Mouse (Mus musculus) central nervous system, embryonic 14 days (tissue): ENCODE results near the gene Cct3. TPM values are rescaled to one million over a fixed set of nuclear protein-coding genes. Genes with fewer than 3 reads are reported as not detected.

Source experiments
- polyA plus RNA-seq: library from polyadenylated mRNA; depleted of rRNA; stranded (reverse); fragments of >200 nt; gene quantifications from 2 replicates; pipeline ENCODE4 v1.2.3, GENCODE M21; 2012; rRNA removed

Cct3 gene
- 345 and 353 TPM in 2 replicates for polyA plus RNA-seq

DNA sequence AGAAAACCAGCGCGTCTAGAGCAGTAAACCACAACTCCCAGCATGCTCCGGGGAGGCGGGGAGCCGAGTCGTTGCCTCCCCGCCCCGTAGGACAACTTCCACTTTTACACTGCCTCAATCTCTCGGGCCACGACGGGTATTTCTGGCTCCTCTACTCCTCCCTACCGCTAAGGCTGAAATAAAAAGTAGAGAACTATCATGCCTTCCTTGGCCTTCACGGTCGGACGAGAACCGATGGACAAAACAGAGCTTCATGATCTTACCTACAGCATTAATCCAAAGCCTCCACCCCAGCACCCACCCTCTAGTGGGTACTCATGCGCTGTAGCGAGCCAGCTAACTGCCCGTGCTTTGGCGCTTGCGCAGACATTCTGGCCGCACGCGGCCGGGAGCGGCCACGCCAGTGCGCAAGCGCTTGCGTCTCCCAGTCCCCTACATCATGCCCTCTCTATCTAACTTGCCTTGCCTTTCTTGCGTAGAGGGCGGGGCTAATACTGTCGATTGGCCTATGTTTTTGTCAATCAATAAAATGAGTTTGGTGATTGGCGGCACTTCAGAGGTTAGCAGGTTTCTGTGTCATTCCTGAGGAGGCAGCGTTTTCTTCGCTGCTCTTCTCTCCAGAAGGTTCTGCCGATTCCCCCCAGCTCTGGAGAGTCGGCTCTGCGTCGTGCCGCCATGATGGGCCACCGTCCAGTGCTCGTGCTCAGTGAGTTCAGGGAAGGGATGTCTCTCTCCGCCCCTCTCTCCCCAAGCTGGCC lies at the start of gene Cct3, which contains the start of gene Tsacc:
Gene Cct3, plus strand, starts transcription at position 556 of the 758 bp plus-strand sequence.
Gene Tsacc, minus strand, starts transcription at position 439 of the 758 bp plus-strand sequence.

DNA sequence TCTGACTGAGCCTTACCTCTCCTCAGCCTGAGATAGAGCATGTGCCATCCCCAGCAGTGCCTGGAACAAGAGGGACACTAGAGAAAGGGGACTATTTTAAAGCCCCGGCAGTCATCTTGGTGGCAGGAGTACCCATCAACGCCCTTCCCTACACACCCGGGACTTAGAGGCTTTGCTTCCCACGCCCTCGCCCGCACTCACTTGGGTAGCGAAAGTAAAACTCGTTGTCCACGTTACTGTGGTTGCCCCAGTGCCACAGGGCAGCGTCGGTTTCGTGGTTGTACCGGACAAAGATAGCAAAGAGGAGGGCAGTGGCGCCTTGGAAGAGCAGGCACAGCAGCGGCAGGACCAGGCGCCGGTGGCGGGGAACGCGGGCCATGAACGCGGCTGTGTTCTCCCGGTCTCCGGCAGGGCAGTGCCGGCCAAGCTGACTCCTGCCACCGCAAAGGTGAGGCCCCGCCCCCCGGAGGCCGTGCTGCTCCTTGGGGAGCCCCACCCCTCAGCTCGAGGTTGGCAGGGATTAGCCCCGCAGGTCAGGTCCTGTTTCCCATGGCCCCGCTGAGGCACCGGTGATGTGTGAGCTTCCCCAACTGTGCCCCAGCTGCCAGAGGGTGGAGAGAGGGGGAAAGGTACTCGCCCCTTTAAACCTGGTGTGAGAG lies 42.5 kb upstream of the Cct3 start, which contains the start of gene Rhbg:
Gene Rhbg, minus strand, starts transcription at position 442 of the 659 bp plus-strand sequence.

DNA sequence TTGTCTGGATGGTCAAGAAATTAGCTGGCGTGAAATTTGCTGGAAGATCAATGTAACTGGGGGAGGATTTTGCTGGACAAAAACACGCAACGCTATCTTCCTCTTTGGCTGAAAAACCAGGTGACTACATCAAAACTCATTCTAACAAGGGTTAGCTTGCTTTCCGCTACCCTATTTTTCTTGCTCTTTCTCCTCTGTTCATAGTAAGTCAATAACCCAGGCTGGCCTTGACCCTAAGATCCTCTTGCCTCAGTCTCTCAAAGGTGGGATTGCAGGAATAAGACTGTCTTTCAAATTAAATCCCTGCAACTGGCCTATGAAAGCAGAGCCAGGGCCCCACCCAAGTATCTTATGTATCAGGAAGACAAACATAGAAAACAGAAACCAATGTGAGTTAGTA lies 9.8 kb upstream of the Cct3 start, which contains the start of gene Gm38392:
Gene Gm38392, minus strand, starts transcription at position 101 of the 400 bp plus-strand sequence.

DNA sequence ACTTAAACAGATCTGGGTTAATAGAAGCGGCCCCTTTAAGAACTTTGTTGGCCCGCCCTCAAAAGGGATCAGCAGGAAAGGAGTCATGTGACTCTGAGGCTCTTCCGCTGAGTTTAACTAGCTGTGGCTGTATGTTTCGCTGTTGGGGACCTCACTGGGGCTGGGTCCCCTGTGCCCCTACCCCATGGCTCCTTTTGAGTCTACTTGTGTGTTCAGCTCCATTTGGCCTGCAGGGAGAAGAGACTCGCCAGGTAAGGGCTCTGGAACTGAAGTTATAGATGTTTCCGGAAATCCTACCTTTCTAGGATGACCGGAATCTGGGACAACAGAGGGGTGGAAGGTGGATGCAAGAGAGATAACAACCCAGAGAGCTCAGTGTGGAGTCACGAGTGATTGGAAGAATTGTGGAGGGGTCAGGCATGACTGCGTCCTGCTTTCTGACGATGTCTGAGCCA lies 28.1 kb downstream of the Cct3 start, which contains the start of gene Glmp:
Gene Glmp, plus strand, starts transcription at position 73 of the 455 bp plus-strand sequence.

DNA sequence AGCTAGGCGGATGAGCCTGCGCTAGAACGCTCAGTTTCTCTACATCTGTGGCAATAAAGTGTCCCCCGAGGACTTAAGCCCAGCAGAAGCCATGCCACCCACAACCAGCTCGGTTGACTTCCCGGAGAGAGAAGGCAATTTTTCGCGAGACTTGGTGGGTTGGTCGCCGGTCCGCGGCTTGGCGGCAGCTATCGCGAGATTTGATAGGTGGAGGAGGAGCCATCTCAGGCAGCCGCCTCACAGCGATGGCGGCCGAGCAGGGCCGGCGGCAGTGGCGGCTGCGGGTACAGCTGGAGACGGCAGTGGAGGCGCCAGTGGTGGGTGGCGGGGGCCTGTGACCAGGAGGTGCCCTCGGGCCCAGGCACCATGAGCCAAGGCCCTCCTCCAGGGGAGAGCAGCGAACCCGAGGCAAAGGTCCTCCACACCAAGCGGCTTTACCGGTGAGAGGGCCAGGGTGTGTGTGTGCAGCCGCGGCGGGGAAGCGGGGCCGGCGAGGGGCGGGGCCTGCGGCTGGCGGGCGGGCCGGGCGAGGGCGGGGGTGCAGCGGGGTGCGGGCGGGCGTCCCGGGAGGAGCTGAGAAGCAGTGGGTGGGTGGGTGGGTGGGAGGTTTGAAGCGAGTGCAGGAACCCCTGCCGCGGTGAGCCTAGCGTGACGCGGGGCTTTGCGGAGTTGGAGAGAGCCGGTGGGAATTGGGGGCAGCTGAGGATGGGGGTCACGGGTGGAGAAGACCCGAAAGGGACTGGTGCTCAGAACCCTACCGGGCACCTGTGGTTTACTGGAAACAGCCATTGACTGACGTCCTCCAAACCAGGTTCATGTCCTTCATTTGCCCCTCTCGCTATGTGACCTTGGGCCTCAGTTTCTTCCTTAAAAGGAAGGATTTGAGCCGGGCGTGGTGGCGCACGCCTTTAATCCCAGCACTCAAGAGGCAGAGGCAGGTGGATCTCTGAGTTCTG lies 39.4 kb downstream of the Cct3 start, which contains the start of the genes Tmem79 and Smg5:
Gene Tmem79, minus strand, starts transcription at position 91 of the 956 bp plus-strand sequence.
Gene Smg5, plus strand, starts transcription at position 203 of the 956 bp plus-strand sequence.

DNA sequence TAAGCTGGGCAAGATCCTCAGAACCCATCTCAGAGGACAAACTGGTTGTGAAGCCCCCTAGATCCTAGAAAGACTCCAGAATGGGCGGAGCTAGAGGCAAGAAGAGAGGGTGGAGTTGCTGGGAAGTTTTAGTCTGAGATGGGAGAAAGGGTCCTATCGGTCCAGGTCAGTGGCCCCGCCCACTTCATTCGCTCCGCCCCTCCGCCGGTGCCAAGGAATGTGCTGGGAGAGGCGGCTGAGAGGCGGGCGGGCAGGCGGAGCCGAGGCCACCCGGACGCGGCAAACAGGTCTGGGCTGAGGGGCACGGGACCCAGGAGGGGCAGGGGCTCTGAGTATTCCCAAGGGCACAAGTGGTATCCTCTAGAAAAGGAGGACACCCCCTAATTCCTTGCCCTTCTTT lies 67.4 kb downstream of the Cct3 start, which contains the start of gene Paqr6:
Gene Paqr6, plus strand, starts transcription at position 248 of the 400 bp plus-strand sequence.

Other genes with a start within 250 kb of the Cct3 start
- gene Naxe, start 238.6 kb upstream of the Cct3 start, polyA plus RNA-seq = 95.1 and 96.9 TPM in 2 replicates
- gene Ttc24, start 218.8 kb upstream of the Cct3 start, polyA plus RNA-seq = 0.09 TPM in 1 of 2 replicates, not detected in the other
- gene Iqgap3, start 215.1 kb upstream of the Cct3 start, polyA plus RNA-seq = 14.2 and 15.2 TPM in 2 replicates
- 46.1 and 48.3 TPM in 2 replicates for gene Mef2d, start 154.7 kb upstream of the Cct3 start, polyA plus RNA-seq
- gene Rhbg, start 42.4 kb upstream of the Cct3 start, polyA plus RNA-seq = 0.27 and 0.95 TPM in 2 replicates
- gene Gm38392, start 9.9 kb upstream of the Cct3 start, polyA plus RNA-seq = 0.09 and 0.23 TPM in 2 replicates
- 5.3 and 6.7 TPM in 2 replicates for gene Tsacc, start 117 bp upstream of the Cct3 start, polyA plus RNA-seq
- 62.5 and 76.0 TPM in 2 replicates for gene Glmp, start 27.9 kb downstream of the Cct3 start, polyA plus RNA-seq
- gene Tmem79, start 39.0 kb downstream of the Cct3 start, polyA plus RNA-seq = 1.3 and 2.0 TPM in 2 replicates
- 111 and 121 TPM in 2 replicates for gene Smg5, start 39.1 kb downstream of the Cct3 start, polyA plus RNA-seq
- 1.6 and 4.0 TPM in 2 replicates for gene Paqr6, start 67.5 kb downstream of the Cct3 start, polyA plus RNA-seq
- 0.17 and 0.18 TPM in 2 replicates for gene Bglap3, start 75.6 kb downstream of the Cct3 start, polyA plus RNA-seq
- 0.81 TPM in 1 of 2 replicates, not detected in the other for gene Bglap2, start 81.6 kb downstream of the Cct3 start, polyA plus RNA-seq
- 0.55 and 1.6 TPM in 2 replicates for gene Bglap, start 87.3 kb downstream of the Cct3 start, polyA plus RNA-seq
- 56.6 and 58.5 TPM in 2 replicates for gene Pmf1, start 113.2 kb downstream of the Cct3 start, polyA plus RNA-seq
- 32.4 and 34.5 TPM in 2 replicates for gene Slc25a44, start 128.0 kb downstream of the Cct3 start, polyA plus RNA-seq
- gene Sema4a, start 164.1 kb downstream of the Cct3 start, polyA plus RNA-seq = 41.8 and 44.4 TPM in 2 replicates
- gene Lmna, start 212.8 kb downstream of the Cct3 start, polyA plus RNA-seq = 27.8 and 62.3 TPM in 2 replicates
- 81.4 and 92.2 TPM in 2 replicates for gene Mex3a, start 235.3 kb downstream of the Cct3 start, polyA plus RNA-seq